Comparison of ENCODE assay signal across 10 mouse cellular contexts in the genomic region with DNA sequence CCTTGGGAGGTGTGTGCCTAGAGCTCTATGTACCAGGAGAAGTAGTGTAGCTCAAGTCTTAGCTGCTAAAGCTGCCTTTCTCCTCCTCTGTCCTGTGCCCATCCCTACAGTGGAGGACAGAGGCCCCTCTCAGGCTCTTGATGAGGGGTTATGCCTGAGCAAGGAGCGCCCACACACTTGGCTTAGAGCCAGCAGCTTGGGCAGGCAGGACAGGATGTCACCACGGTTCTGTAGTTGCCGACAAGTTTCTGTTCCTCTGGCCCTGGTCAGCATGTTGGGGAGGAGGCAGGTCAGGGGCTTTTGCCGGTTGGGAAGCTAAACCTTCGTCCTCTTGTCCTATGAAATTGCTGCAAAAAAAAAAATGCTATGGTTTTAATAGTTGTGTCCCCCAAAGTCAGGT. TPM values are rescaled to one million over a fixed set of nuclear protein-coding genes. Genes with fewer than 3 reads are reported as not detected.
A peak's percentile ranks its signal among the peaks of the same experiment; 100 is the strongest.
DNase-seq lines count a peak whose midpoint lies in the region; ATAC-seq and TF ChIP-seq lines count a peak whose summit lies in the region.
"Had no signal": no experiment of that assay in that cellular context is flagged by ENCODE, and none has a peak within 500 bp of the region (broad histone marks: within the 10 kb centered on the region; RNA-seq: fewer than 3 reads in every experiment).

No protein-coding gene starts in this region.

- intact Hi-C loops in left cerebral cortex, postnatal 14 days (cut with DNase I) = no loop called here

- no peaks in the 10 kb centered on the region for H3K9me3 ChIP-seq in midbrain, embryonic 11.5 days (ENCODE audit: control insufficient read depth, low read length)
- no peaks in the 10 kb centered on the region for H3K9me3 ChIP-seq in midbrain, embryonic 13.5 days
- H3K9me3 ChIP-seq in forebrain, embryonic 13.5 days (replicated peaks) = no peaks in the 10 kb centered on the region
- H3K9me3 ChIP-seq: heart, embryonic 13.5 days; liver, embryonic 15.5 days had no signal

- no peaks in the 10 kb centered on the region for H3K36me3 ChIP-seq in midbrain, embryonic 11.5 days (ENCODE audit: control insufficient read depth, insufficient read depth, low read length)
- H3K36me3 ChIP-seq in midbrain, embryonic 13.5 days = no peaks in the 10 kb centered on the region
- H3K36me3 ChIP-seq in forebrain, embryonic 13.5 days (ENCODE audit: poor library complexity, severe bottlenecking) = no peaks in the 10 kb centered on the region
- H3K36me3 ChIP-seq in thymus, adult 2 months (ENCODE audit: control insufficient read depth, insufficient read depth, low read length) = no peaks in the 10 kb centered on the region
- H3K36me3 ChIP-seq: heart, embryonic 13.5 days; liver, embryonic 15.5 days had no signal

- ATAC-seq in midbrain, embryonic 11.5 days (ENCODE audit: low FRiP score) = no peak
- no peak for ATAC-seq in midbrain, embryonic 13.5 days
- ATAC-seq in forebrain, embryonic 13.5 days = no peak

- H3K9ac ChIP-seq in midbrain, embryonic 11.5 days (ENCODE audit: low read length) = no peak overlapping the region
- H3K9ac ChIP-seq in midbrain, embryonic 13.5 days (replicated peaks) = no peak overlapping the region
- no peak overlapping the region for H3K9ac ChIP-seq in forebrain, embryonic 13.5 days
- H3K9ac ChIP-seq: heart, embryonic 13.5 days; liver, embryonic 15.5 days had no signal

- no peaks in the 10 kb centered on the region for H3K4me1 ChIP-seq in midbrain, embryonic 11.5 days (ENCODE audit: control insufficient read depth, insufficient read depth, low read length)
- H3K4me1 ChIP-seq in midbrain, embryonic 13.5 days (replicated peaks) = no peaks in the 10 kb centered on the region
- H3K4me1 ChIP-seq in forebrain, embryonic 13.5 days = no peaks in the 10 kb centered on the region
- H3K4me1 ChIP-seq in thymus, adult 2 months (replicated peaks; ENCODE audit: control insufficient read depth, insufficient read depth, low read length) = peaks cover 3% of the 10 kb centered on the region; the same call in 1 of the 2 replicates
- H3K4me1 ChIP-seq: liver, embryonic 15.5 days had no signal

- H3K27me3 ChIP-seq in midbrain, embryonic 11.5 days (ENCODE audit: control insufficient read depth, insufficient read depth, low read length) = no peaks in the 10 kb centered on the region
- H3K27me3 ChIP-seq in midbrain, embryonic 13.5 days = no peaks in the 10 kb centered on the region
- 0 out of 2 replicates have a peak, but pooled peaks cover 3% of the 10 kb centered on the region for H3K27me3 ChIP-seq in forebrain, embryonic 13.5 days
- H3K27me3 ChIP-seq in thymus, adult 2 months (ENCODE audit: control insufficient read depth, insufficient read depth, low read length) = no peaks in the 10 kb centered on the region
- H3K27me3 ChIP-seq: liver, embryonic 15.5 days had no signal

- no peak for TF ChIP-seq POLR2A in thymus, adult 2 months (IDR thresholded peaks at IDR 0.05; ENCODE audit: control insufficient read depth, extremely low read depth, insufficient read depth, low read length, poor library complexity)

- no peak overlapping the region for H3K27ac ChIP-seq in midbrain, embryonic 11.5 days (ENCODE audit: low read depth, low read length)
- no peak overlapping the region for H3K27ac ChIP-seq in midbrain, embryonic 13.5 days
- H3K27ac ChIP-seq in forebrain, embryonic 13.5 days = no peak overlapping the region
- no peak overlapping the region for H3K27ac ChIP-seq in thymus, adult 2 months (ENCODE audit: control insufficient read depth, insufficient read depth, low read length)
- H3K27ac ChIP-seq: heart, embryonic 13.5 days; liver, embryonic 15.5 days had no signal

- 79% methylated on average over 5 of the region's 5 CpGs for WGBS in midbrain, embryonic 11.5 days
- WGBS in midbrain, embryonic 13.5 days = 78% methylated on average over 5 of the region's 5 CpGs
- 81% methylated on average over 5 of the region's 5 CpGs for WGBS in forebrain, embryonic 13.5 days
- WGBS in thymus, adult 2 months = 31% methylated on average over 5 of the region's 5 CpGs

- no peak overlapping the region for H3K4me2 ChIP-seq in midbrain, embryonic 11.5 days
- H3K4me2 ChIP-seq in midbrain, embryonic 13.5 days (replicated peaks) = no peak overlapping the region
- no peak overlapping the region for H3K4me2 ChIP-seq in forebrain, embryonic 13.5 days
- H3K4me2 ChIP-seq: heart, embryonic 13.5 days; liver, embryonic 15.5 days had no signal

- no peak overlapping the region for H3K4me3 ChIP-seq in midbrain, embryonic 11.5 days (ENCODE audit: low read depth, low read length)
- H3K4me3 ChIP-seq in midbrain, embryonic 13.5 days (replicated peaks) = no peak overlapping the region
- H3K4me3 ChIP-seq in forebrain, embryonic 13.5 days = no peak overlapping the region
- H3K4me3 ChIP-seq in thymus, adult 2 months (ENCODE audit: control insufficient read depth, insufficient read depth, low read length) = no peak overlapping the region
- H3K4me3 ChIP-seq: heart, embryonic 13.5 days; liver, embryonic 15.5 days had no signal

- DNase-seq in cerebellum, postnatal 10 days = peak; percentile 49 to 50
- DNase-seq in cerebellum, adult 18-20 months = no peak
- DNase-seq in midbrain, embryonic 11.5 days (ENCODE audit: low spot score, missing footprints) = peak; percentile 28
- peak; percentile 69 to 70 for DNase-seq in left cerebral cortex, postnatal 14 days (ENCODE audit: low spot score in 2 of 2)
- DNase-seq in spleen, postnatal 14 days (ENCODE audit: low spot score in 2 of 2) = peak; percentile 60 to 71
- DNase-seq in thymus, adult 2 months = no peak

- no peak for TF ChIP-seq CTCF in thymus, adult 2 months (IDR thresholded peaks at IDR 0.05; ENCODE audit: borderline replicate concordance, control insufficient read depth, extremely low read depth, insufficient read depth, low read length, poor library complexity)

RNA-seq across cellular contexts. Expression of a gene that starts 3.8 kb away (rescaled TPM):
- 0.11 TPM in 1 of 2 replicates, not detected in the other for polyA plus RNA-seq in midbrain, embryonic 11.5 days (2014; fragmentation: Nextera tagmentation; extraction: Ambion mirVana)
- not detected in 2 replicates for polyA plus RNA-seq in midbrain, embryonic 13.5 days (2015; fragmentation: Nextera tagmentation; extraction: Ambion mirVana)
- not detected for total RNA-seq in left cerebral cortex, postnatal 14 days (2021)
- not detected in 2 replicates for polyA plus RNA-seq in forebrain, embryonic 13.5 days (2015; fragmentation: Nextera tagmentation; extraction: Ambion mirVana)
- polyA plus RNA-seq in thymus, adult 2 months (2012; rRNA removed) = 12.1 and 13.6 TPM in 2 replicates
- polyA plus RNA-seq: heart, embryonic 13.5 days; liver, embryonic 15.5 days had no signal

RNA-seq across cellular contexts. Expression of a gene that starts 50.6 kb away (rescaled TPM):
- 100 and 102 TPM in 2 replicates for polyA plus RNA-seq in midbrain, embryonic 11.5 days (2014; fragmentation: Nextera tagmentation; extraction: Ambion mirVana)
- 192 and 196 TPM in 2 replicates for polyA plus RNA-seq in midbrain, embryonic 13.5 days (2015; fragmentation: Nextera tagmentation; extraction: Ambion mirVana)
- total RNA-seq in left cerebral cortex, postnatal 14 days (2021) = 100 to 1,000 TPM; 193 to 205 TPM
- polyA plus RNA-seq in forebrain, embryonic 13.5 days (2015; fragmentation: Nextera tagmentation; extraction: Ambion mirVana) = 219 and 228 TPM in 2 replicates
- 96.5 and 127 TPM in 2 replicates for polyA plus RNA-seq in thymus, adult 2 months (2012; rRNA removed)

Comparison
In these comparisons a context has a peak if more than half of its experiments do, and no peak if none do; other contexts are left out.
1. DNase-seq: peak in cerebellum, postnatal 10 days (2 of 2), midbrain, embryonic 11.5 days (single experiment), left cerebral cortex, postnatal 14 days (2 of 2) and spleen, postnatal 14 days (2 of 2); none in cerebellum, adult 18-20 months (0 of 2) and thymus, adult 2 months (single experiment).
2. RNA of a gene that starts 3.8 kb away (polyA plus RNA-seq): 12.1 to 13.6 TPM in thymus, adult 2 months; 0.11 TPM in midbrain, embryonic 11.5 days, not detected in forebrain, embryonic 13.5 days and not detected in midbrain, embryonic 13.5 days; every median in the first group is over 10 times any median in the second.